Mouse (Mus musculus) limb, embryonic 12.5 days (tissue): ENCODE measurements around the gene Tnfsf15. TPM values are rescaled to one million over a fixed set of nuclear protein-coding genes. Genes with fewer than 3 reads are reported as not detected.

ENCODE experiments used
- ATAC-seq: fragments of 200-750 bp; cut with Nextera tagmentation; 2 replicates; pipeline ENCODE4 v1.8.0; 2017; ENCODE audit warnings: low read depth, moderate TSS enrichment; ENCODE audit not compliant: insufficient number of reproducible peaks, insufficient read depth, low FRiP score, low TSS enrichment
- H3K27ac ChIP-seq: fragments of 300-500 bp; sonication (generic); 2 replicates; pipeline ENCODE4 v1.5.1; 2016; ENCODE audit warnings: mild to moderate bottlenecking, moderate library complexity
- H3K27me3 ChIP-seq: fragments of 300-500 bp; sonication (generic); 2 replicates; pipeline ENCODE4 v1.6.1; 2016; ENCODE audit warnings: mild to moderate bottlenecking, moderate library complexity
- H3K36me3 ChIP-seq: fragments of 300-500 bp; sonication (generic); 2 replicates; pipeline ENCODE4 v1.6.1; 2016; ENCODE audit warnings: mild to moderate bottlenecking, moderate library complexity
- H3K4me1 ChIP-seq: fragments of 300-500 bp; sonication (generic); replicated peaks from 2 replicates; pipeline ENCODE4 v1.6.1; 2016
- H3K4me2 ChIP-seq: fragments of 300-500 bp; sonication (generic); 2 replicates; pipeline ENCODE4 v1.6.1; 2016; ENCODE audit warnings: mild to moderate bottlenecking, moderate library complexity
- H3K4me3 ChIP-seq: fragments of 300-500 bp; sonication (generic); replicated peaks from 2 replicates; pipeline ENCODE4 v1.5.1; 2016; ENCODE audit warnings: mild to moderate bottlenecking
- H3K9ac ChIP-seq: fragments of 300-500 bp; sonication (generic); replicated peaks from 2 replicates; pipeline ENCODE4 v1.6.1; 2016; ENCODE audit warnings: mild to moderate bottlenecking, moderate library complexity
- H3K9me3 ChIP-seq: fragments of 300-500 bp; sonication (generic); 2 replicates; pipeline ENCODE4 v1.6.1; 2016; ENCODE audit warnings: mild to moderate bottlenecking, moderate library complexity
- WGBS: fragments of 180-500 bp; shearing (Covaris S2); methylation state at CpG from one replicate; pipeline ENCODE4 v1.1.7; 2016; 5-methylcytosine and 5-hydroxymethylcytosine counted together
- polyA plus RNA-seq: library from polyadenylated mRNA; unstranded; fragments of >200 nt; fragmentation: Nextera tagmentation; extraction: Ambion mirVana; gene quantifications from 2 replicates; pipeline ENCODE4 v1.2.1, GENCODE M21; 2016

Tnfsf15 gene
- polyA plus RNA-seq, 1 experiment from 2014 or later, result not detected

DNA sequence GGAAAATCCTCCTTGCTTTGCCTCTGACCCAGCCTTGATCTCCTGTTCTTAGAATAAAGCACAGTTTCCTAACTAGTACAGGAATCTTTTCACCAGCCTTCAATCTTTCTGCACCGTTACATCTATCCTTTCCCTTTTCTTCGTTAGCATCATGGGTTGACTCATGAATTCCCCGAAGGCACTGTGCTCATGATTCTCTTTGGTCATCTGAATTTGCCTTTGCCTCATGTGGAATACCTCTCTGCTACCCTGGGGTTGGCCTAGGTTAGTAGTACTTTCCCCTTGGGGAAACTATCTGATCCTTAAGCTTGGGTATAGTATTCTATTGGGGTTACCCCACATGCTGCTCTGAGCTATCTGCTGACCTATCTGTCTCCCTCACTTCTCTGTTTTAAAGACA lies 15.0 kb upstream of the Tnfsf15 start:
- H3K4me3 ChIP-seq, result no peak overlapping the region
- H3K9me3 ChIP-seq, result no peaks in the 10 kb centered on the region
- no peaks in the 10 kb centered on the region for H3K27me3 ChIP-seq
- H3K36me3 ChIP-seq, result no peaks in the 10 kb centered on the region
- no peak overlapping the region for H3K4me2 ChIP-seq
- ATAC-seq, result no peak
- H3K9ac ChIP-seq, result no peak overlapping the region
- H3K27ac ChIP-seq, result no peak overlapping the region
- 86% methylated on average over 3 of the region's 3 CpGs for WGBS
- H3K4me1 ChIP-seq, result no peaks in the 10 kb centered on the region

GRCm38 (mm10) chr4:63757527-63758154 lies 12.7 kb upstream of the Tnfsf15 start:
- H3K4me2 ChIP-seq, result no peak overlapping the region
- no peak for ATAC-seq
- H3K27ac ChIP-seq, result no peak overlapping the region
- H3K9me3 ChIP-seq, result no peaks in the 10 kb centered on the region
- no peak overlapping the region for H3K9ac ChIP-seq
- H3K4me1 ChIP-seq, result peaks cover 3% of the 10 kb centered on the region
- H3K27me3 ChIP-seq, result no peaks in the 10 kb centered on the region
- WGBS, result 84% methylated on average over 6 of the region's 6 CpGs
- no peak overlapping the region for H3K4me3 ChIP-seq
- no peaks in the 10 kb centered on the region for H3K36me3 ChIP-seq

- no peak overlapping the region for H3K27ac ChIP-seq
- ATAC-seq, result no peak
- H3K4me2 ChIP-seq, result no peak overlapping the region
- H3K27me3 ChIP-seq, result no peaks in the 10 kb centered on the region
- no peak overlapping the region for H3K4me3 ChIP-seq
- H3K9me3 ChIP-seq, result no peaks in the 10 kb centered on the region
- H3K36me3 ChIP-seq, result no peaks in the 10 kb centered on the region
- 68% methylated on average over 2 of the region's 2 CpGs for WGBS
- no peak overlapping the region for H3K9ac ChIP-seq
- peaks cover 7% of the 10 kb centered on the region for H3K4me1 ChIP-seq
These were observed 11.2 kb upstream of the Tnfsf15 start for GRCm38 (mm10) chr4:63756072-63756471.

GRCm38 (mm10) chr4:63754467-63755020 lies 9.6 kb upstream of the Tnfsf15 start:
- Histone ChIP-seq H3K4me1 (peaks cover 7% of the 10 kb centered on the region), H3K4me3 (no peak overlapping the region), H3K27ac (no peak overlapping the region), H3K36me3 (no peaks in the 10 kb centered on the region), H3K9me3 (no peaks in the 10 kb centered on the region), H3K4me2 (no peak overlapping the region), H3K9ac (no peak overlapping the region), H3K27me3 (no peaks in the 10 kb centered on the region)
- ATAC-seq, result no peak
- 91% methylated on average over 9 of the region's 9 CpGs for WGBS

DNA sequence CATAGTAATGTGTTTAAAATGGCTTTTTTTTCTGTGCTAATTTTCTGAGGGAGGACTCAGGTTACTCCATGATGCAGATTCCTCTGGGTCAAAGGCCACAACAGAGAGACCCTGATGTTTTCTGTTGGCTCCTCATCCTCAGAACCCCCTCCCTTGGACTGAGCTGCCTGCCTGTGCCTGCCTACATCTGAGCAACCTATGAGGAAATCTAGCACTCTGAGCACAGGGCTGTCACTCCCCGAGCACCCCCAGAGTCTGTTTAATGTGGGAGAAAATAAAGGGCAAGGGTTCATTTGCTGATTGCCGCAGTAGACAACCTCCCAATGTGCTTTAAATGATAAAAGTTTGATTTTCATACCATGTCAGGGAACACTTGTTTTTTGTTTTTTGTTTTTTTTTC lies 8.9 kb upstream of the Tnfsf15 start:
- H3K9me3 ChIP-seq, result no peaks in the 10 kb centered on the region
- no peaks in the 10 kb centered on the region for H3K27me3 ChIP-seq
- H3K4me1 ChIP-seq, result peaks cover 7% of the 10 kb centered on the region
- no peak for ATAC-seq
- whole genome bisulfite sequencing, result 75% methylated on average over 2 of the region's 2 CpGs
- H3K27ac ChIP-seq, result no peak overlapping the region
- H3K4me3 ChIP-seq, result no peak overlapping the region
- no peaks in the 10 kb centered on the region for H3K36me3 ChIP-seq
- H3K4me2 ChIP-seq, result no peak overlapping the region
- H3K9ac ChIP-seq, result no peak overlapping the region

- no peak for ATAC-seq
- no peak overlapping the region for H3K27ac ChIP-seq
- no peak overlapping the region for H3K4me2 ChIP-seq
- H3K36me3 ChIP-seq, result no peaks in the 10 kb centered on the region
- H3K9me3 ChIP-seq, result no peaks in the 10 kb centered on the region
- 60% methylated on average over 16 of the region's 16 CpGs for WGBS
- peaks cover 7% of the 10 kb centered on the region for H3K4me1 ChIP-seq
- H3K4me3 ChIP-seq, result no peak overlapping the region
- no peaks in the 10 kb centered on the region for H3K27me3 ChIP-seq
- H3K9ac ChIP-seq, result no peak overlapping the region
These were observed 8.0 kb upstream of the Tnfsf15 start for GRCm38 (mm10) chr4:63752687-63753523.

- H3K9me3 ChIP-seq, result no peaks in the 10 kb centered on the region
- H3K27me3 ChIP-seq, result no peaks in the 10 kb centered on the region
- 80% methylated on average over 3 of the region's 3 CpGs for WGBS
- H3K27ac ChIP-seq, result no peak overlapping the region
- no peak overlapping the region for H3K4me2 ChIP-seq
- peaks cover 17% of the 10 kb centered on the region for H3K4me1 ChIP-seq
- no peak for ATAC-seq
- H3K36me3 ChIP-seq, result no peaks in the 10 kb centered on the region
- H3K9ac ChIP-seq, result no peak overlapping the region
- no peak overlapping the region for H3K4me3 ChIP-seq
These were observed 3.3 kb upstream of the Tnfsf15 start for GRCm38 (mm10) chr4:63748061-63748730.

GRCm38 (mm10) chr4:63745271-63745670 lies 358 bp upstream of the Tnfsf15 start:
- H3K9ac ChIP-seq, result no peak overlapping the region
- no peaks in the 10 kb centered on the region for H3K27me3 ChIP-seq
- WGBS, result 63% methylated on average over 6 of the region's 6 CpGs
- H3K36me3 ChIP-seq, result no peaks in the 10 kb centered on the region
- H3K4me3 ChIP-seq, result no peak overlapping the region
- ATAC-seq, result no peak
- no peak overlapping the region for H3K27ac ChIP-seq
- H3K4me2 ChIP-seq, result no peak overlapping the region
- H3K4me1 ChIP-seq, result peaks cover 24% of the 10 kb centered on the region
- no peaks in the 10 kb centered on the region for H3K9me3 ChIP-seq

DNA sequence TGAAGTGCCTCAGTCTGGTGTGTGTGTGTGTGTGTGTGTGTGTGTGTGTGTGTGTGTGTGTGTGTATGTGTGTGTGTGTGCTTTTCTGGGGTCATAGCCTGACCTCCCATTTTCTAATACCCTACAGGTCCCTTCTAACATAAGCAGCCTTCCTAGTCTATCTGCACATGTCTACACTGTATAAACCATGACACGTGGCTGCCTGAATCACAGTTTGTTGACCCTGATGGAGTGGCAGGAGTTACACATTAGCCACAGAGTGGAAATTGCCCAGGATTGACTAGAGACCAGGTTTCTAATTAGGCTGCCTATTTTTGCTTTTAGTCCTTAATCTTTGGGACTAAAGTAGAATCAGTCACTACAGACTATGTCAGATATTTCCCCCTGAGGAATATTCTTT lies 1.3 kb downstream of the Tnfsf15 start:
- Histone ChIP-seq H3K27me3 (no peaks in the 10 kb centered on the region), H3K4me1 (peaks cover 36% of the 10 kb centered on the region), H3K27ac (no peak overlapping the region), H3K9ac (no peak overlapping the region), H3K9me3 (no peaks in the 10 kb centered on the region), H3K36me3 (no peaks in the 10 kb centered on the region), H3K4me2 (no peak overlapping the region), H3K4me3 (no peak overlapping the region)
- 52% methylated on average over 1 of the region's 1 CpGs for WGBS
- ATAC-seq, result no peak

GRCm38 (mm10) chr4:63742763-63743371 lies 2.0 kb downstream of the Tnfsf15 start:
- peaks cover 40% of the 10 kb centered on the region for H3K4me1 ChIP-seq
- 78% methylated on average over 5 of the region's 5 CpGs for WGBS
- H3K9me3 ChIP-seq, result no peaks in the 10 kb centered on the region

DNA sequence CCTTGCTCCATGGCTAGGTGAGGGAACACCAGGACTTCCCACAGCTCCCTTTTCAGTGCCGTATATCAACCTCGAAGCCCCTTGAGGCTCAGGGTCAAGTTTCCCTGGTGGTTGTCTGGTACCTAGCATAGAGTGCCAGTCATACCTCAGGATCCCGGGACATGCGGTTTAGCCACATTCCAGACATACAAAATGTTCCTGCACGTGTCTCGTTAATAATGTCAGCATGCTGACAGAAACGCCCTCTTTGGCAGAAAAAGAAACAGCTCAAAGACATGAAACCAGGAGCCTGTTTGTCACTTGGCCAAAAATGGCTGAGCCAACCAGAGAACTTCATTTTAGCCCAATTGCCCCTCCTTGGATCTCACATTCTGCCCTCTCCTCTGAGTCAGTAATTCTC lies 2.8 kb downstream of the Tnfsf15 start:
- Histone ChIP-seq H3K4me1 (peaks cover 40% of the 10 kb centered on the region), H3K36me3 (no peaks in the 10 kb centered on the region), H3K9ac (no peak overlapping the region), H3K27me3 (no peaks in the 10 kb centered on the region), H3K4me3 (no peak overlapping the region), H3K27ac (0 out of 2 replicates have a peak overlapping the region, but pooled peaks have one; percentile 41), H3K4me2 (no peak overlapping the region; the same call in 1 of the 2 replicates), H3K9me3 (no peaks in the 10 kb centered on the region)
- WGBS, result 26% methylated on average over 7 of the region's 7 CpGs
- peak; percentile 28; the same call in 1 of the 2 replicates for ATAC-seq

More at GRCm38 (mm10) chr4:63742763-63743371, 2.0 kb downstream of the Tnfsf15 start:
- Histone ChIP-seq H3K27me3 (no peaks in the 10 kb centered on the region), H3K27ac (no peak overlapping the region), H3K4me2 (no peak overlapping the region), H3K36me3 (no peaks in the 10 kb centered on the region), H3K9ac (no peak overlapping the region), H3K4me3 (no peak overlapping the region)
- ATAC-seq, result no peak
